Mouse (Mus musculus) thymus, postnatal 0 days (tissue): Measurements from ENCODE around the gene Il1r1. TPM values are rescaled to one million over a fixed set of nuclear protein-coding genes. Genes with fewer than 3 reads are reported as not detected.

Experiments
- DNase-seq: peaks from one replicate; pipeline ENCODE4 v3.0.0-alpha.2; 2015; ENCODE audit warnings: low spot score
- polyA plus RNA-seq: library from polyadenylated mRNA; unstranded; fragments of >200 nt; fragmentation: Nextera tagmentation; extraction: Ambion mirVana; gene quantifications from 2 replicates; pipeline ENCODE4 v1.2.1, GENCODE M21; 2015

Il1r1 gene
- polyA plus RNA-seq, 1 experiment from 2014 or later = 7.5 TPM

DNA sequence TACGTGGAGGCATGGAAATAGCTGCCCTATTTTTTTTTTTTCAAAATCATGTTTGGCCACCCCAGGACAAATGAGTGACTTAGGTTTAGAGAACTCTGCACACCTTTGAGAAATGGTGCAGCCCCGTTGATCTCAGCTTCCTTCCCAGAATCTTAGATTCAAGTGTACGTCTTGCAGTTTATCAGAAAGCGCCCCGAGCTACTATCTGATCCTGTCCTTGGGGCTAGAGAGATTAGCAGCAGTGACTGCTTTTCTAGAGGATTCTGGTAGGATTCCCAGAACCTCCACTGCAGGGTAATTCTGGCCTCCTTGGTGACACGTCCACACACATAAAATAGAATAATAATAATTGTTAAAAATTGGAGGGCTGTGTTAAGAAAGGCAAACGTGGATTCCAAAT, 136.1 kb downstream of the Il1r1 start:
- DNase-seq = no peak

DNA sequence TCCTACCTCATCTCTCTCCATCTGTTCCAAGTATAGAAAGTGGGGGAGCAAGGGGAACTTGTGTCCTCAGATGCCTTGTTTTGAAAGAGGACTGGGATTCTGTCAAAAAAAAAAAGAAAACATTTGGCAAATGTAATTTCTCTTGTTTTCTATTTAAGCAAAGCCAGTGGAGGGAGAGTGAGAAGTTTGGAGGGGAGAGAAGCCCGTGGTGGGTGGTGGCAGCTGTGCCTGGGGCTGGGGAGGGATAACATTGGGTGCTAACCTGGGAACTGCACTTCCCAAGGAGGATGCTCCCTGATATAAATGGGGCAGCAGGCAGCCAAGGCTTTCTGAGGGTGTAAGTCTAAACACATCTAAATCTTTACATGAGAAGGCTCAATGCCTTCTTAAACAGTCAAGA, 136.7 kb downstream of the Il1r1 start:
- no peak for DNase-seq

DNA sequence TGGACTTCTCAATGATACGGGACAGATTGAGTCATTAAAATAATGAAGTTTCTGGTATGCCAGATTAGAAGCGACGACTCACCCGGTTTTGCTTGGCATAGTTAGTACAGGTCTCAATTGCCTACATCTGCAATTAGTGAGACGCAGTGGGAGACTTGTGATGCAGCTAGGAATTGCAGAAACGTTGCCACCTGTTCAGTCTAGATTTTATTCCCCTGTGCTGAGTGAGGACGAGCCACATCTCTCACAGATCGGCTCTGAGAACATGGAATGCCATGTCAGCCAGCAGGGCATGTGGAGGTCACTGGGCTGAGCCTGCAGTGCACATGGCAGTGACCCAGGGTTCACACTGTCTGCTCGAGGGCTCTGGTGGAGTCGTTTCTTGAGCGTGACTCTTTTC, 137.9 kb downstream of the Il1r1 start:
- no peak for DNase-seq

Other genes starting within 250 kb of the Il1r1 start
- gene Il1r2, start 151.0 kb upstream of the Il1r1 start, polyA plus RNA-seq = 10.3 and 10.7 TPM in 2 replicates
- gene Il1rl2, start 99.5 kb downstream of the Il1r1 start, polyA plus RNA-seq = 5.9 and 7.3 TPM in 2 replicates
- gene Il1rl1, start 204.5 kb downstream of the Il1r1 start, polyA plus RNA-seq = 0.38 and 0.41 TPM in 2 replicates
- 2.2 and 3.9 TPM in 2 replicates for gene Il18r1, start 240.5 kb downstream of the Il1r1 start, polyA plus RNA-seq